Mouse (Mus musculus): ENCODE data around the gene Hormad1. TPM values are rescaled to one million over a fixed set of nuclear protein-coding genes. Genes with fewer than 3 reads are reported as not detected.
"Not testable (repeated sequence)": the region's sequence is repeated elsewhere in the genome, so short reads cannot be mapped to it uniquely, and the experiment has no call there.

Hormad1 gene
- polyA plus RNA-seq, 1 experiment from 2014 or later, result not detected

DNA sequence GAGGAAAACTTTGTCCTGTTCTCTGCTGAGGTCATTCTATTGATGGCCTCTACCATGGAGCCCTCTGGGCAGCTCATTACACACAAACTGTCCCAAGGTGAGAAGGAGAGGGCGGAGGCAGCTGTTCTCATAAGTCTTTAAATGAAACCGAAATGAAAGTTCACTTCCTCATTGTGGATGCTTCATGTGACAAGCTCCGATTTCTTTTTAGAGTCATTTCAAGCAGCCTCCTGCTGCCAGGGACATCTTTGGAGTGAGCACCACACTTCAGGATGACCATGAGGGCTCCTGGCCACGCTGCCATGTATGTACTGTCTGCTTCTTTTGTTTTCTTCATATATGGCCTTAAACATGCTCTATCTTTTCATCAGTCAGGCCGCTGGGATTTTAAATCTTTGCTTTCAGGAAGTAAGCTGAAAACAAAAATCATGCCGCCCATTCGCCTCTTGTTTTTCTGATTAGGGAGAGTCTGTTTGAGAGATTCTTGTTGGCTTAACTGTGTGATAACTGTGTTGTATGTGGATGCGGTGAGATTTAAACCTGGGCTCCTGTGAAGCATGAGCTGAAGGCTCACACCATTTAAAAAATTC is 32.8 kb upstream of the Hormad1 start, which contains the start of gene Ctss:
TSS of gene Ctss (plus strand) at position 165 of the 590 bp plus-strand sequence.
- Histone ChIP-seq H3K4me1 (replicated peaks) (no peaks in the 10 kb centered on the region), H3K36me3 (no peaks in the 10 kb centered on the region), H3K9me3 (no peaks in the 10 kb centered on the region), H3K4me2 (no peak within 1 kb of the TSS), H3K27ac (no peak within 1 kb of the TSS), H3K9ac (replicated peaks) (no peak within 1 kb of the TSS), H3K27me3 (no peaks in the 10 kb centered on the region), H3K4me3 (replicated peaks) (no peak within 1 kb of the TSS)
- WGBS, result 88% methylated on average over 8 of the region's 8 CpGs
- ATAC-seq (ENCODE audit: insufficient number of reproducible peaks, insufficient read depth, low FRiP score, low TSS enrichment, low read depth), result no peak

DNA sequence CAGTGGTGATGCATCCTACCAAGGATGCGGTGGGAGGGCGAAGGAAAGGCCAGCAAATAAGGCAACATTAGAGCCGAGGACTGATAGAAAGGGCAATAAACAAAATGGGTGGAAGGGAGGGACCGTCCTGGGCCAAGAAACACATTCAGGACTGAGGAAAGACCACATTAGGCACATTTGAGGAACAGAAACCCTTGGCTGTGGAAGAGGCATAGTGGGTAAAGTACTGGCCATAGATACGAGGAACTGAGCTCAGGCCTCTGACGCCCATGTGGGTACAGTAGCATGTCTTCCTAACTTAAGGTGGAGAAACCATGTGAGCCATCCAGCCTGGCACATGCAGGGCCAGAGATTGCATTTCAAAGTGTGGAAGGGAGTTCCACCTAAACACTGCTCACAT is 29.7 kb upstream of the Hormad1 start:
- WGBS, result 87% methylated on average over 6 of the region's 6 CpGs
- H3K27me3 ChIP-seq, result no peaks in the 10 kb centered on the region
- H3K36me3 ChIP-seq, result no peaks in the 10 kb centered on the region
- H3K4me1 ChIP-seq (replicated peaks), result no peaks in the 10 kb centered on the region
- H3K4me2 ChIP-seq, result no peak overlapping the region
- ATAC-seq (ENCODE audit: insufficient number of reproducible peaks, insufficient read depth, low FRiP score, low TSS enrichment, low read depth), result no peak
- H3K9me3 ChIP-seq, result no peaks in the 10 kb centered on the region
- H3K4me3 ChIP-seq (replicated peaks), result no peak overlapping the region
- H3K27ac ChIP-seq, result no peak overlapping the region
- no peak overlapping the region for H3K9ac ChIP-seq (replicated peaks)

DNA sequence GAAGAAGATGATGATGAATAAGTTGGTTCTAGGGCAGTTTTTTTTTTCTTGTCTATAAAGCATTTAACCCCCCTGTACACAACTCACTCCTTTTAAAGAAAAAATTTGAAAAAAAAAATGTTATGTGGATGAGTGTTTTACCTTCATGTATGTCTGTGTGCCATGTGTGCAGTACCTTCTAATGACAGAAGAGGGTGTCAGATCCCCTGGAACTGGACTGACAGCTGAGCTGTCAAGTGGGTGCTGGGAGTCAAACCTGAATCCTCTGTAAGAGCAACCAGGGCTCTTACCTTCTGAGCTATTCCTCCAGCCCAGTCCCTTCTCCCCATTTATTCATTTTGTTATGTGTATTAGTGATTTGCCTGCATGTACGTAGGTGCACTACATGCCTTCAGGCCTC is 28.5 kb upstream of the Hormad1 start:
- no peaks in the 10 kb centered on the region for H3K4me1 ChIP-seq (replicated peaks)
- no peaks in the 10 kb centered on the region for H3K36me3 ChIP-seq
- no peak overlapping the region for H3K9ac ChIP-seq (replicated peaks)
- no peaks in the 10 kb centered on the region for H3K27me3 ChIP-seq
- H3K4me3 ChIP-seq (replicated peaks), result no peak overlapping the region
- no peak overlapping the region for H3K27ac ChIP-seq
- H3K4me2 ChIP-seq, result no peak overlapping the region
- H3K9me3 ChIP-seq, result 0 out of 2 replicates have a peak, but pooled peaks cover 6% of the 10 kb centered on the region
- WGBS, result 94% methylated on average over 1 of the region's 1 CpGs
- ATAC-seq (ENCODE audit: insufficient number of reproducible peaks, insufficient read depth, low FRiP score, low TSS enrichment, low read depth), result no peak

DNA sequence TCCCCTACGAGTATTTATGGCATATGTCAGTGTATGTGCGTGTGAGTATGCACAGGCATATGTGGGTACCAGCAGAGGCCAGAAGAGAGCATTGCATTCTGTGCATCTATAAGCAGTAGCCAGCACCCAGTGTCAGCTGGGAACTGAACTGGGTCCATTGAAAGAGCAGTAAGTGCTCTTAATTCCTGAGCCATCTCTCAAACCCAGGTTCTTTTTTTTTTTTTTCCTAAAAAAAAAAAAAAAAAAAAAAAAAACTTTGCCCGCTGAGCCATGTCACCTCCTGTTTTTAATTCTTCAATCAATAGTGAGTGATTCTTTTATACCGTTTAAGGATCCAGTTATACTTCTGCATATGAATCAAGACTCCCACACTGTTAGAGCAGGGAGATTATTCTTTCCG is 26.1 kb upstream of the Hormad1 start:
- Histone ChIP-seq H3K9me3 (0 out of 2 replicates have a peak, but pooled peaks cover 6% of the 10 kb centered on the region), H3K4me1 (replicated peaks) (no peaks in the 10 kb centered on the region), H3K4me2 (no peak overlapping the region), H3K4me3 (replicated peaks) (no peak overlapping the region), H3K27me3 (no peaks in the 10 kb centered on the region), H3K9ac (replicated peaks) (no peak overlapping the region), H3K27ac (no peak overlapping the region), H3K36me3 (no peaks in the 10 kb centered on the region)
- 84% methylated on average over 5 of the region's 5 CpGs for WGBS
- ATAC-seq (ENCODE audit: insufficient number of reproducible peaks, insufficient read depth, low FRiP score, low TSS enrichment, low read depth), result no peak

DNA sequence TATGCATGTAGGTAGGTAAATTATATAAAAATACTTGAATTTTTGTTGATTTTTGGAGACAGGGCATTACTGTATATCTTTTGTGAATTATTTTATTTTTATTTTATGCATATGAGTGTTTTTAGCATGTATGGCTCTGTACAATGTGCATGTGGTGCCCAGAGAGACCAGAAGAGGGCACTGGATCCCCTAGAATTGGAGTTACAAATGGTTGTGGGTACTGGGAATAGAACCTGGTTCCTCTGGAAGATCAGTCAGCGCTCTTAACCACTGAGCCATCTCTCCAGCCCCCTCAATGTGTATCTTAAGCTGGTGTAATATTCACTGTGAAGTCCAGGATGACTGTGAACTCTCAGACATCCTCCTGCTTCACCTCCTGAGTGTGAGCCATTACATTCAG is 24.6 kb upstream of the Hormad1 start:
- no peak overlapping the region for H3K4me3 ChIP-seq (replicated peaks)
- no peak overlapping the region for H3K4me2 ChIP-seq
- no peak overlapping the region for H3K9ac ChIP-seq (replicated peaks)
- no peaks in the 10 kb centered on the region for H3K4me1 ChIP-seq (replicated peaks)
- no peaks in the 10 kb centered on the region for H3K36me3 ChIP-seq
- H3K27ac ChIP-seq, result no peak overlapping the region
- ATAC-seq (ENCODE audit: insufficient number of reproducible peaks, insufficient read depth, low FRiP score, low TSS enrichment, low read depth), result no peak
- 67% methylated on average over 1 of the region's 1 CpGs for WGBS
- H3K27me3 ChIP-seq, result no peaks in the 10 kb centered on the region
- H3K9me3 ChIP-seq, result 0 out of 2 replicates have a peak, but pooled peaks cover 6% of the 10 kb centered on the region

DNA sequence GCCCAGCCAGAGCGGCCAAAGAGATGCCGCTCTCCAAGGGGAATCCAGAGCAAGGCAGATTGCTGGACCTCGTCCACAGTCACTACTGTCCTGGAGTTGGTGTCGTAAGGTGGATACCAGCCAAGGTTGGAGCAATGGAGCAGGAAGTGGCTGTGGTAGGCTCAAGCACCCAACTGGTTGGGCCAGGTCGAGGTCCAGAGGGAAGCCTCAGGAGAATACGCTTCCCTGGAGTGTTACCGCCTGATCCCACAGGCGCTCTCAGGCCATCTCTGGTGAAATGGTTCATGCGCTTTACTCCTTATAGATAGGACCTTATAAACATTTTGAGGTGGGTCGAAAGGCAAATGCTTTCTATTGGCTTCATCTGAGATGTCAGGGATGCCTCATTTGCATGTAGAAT is 20.5 kb upstream of the Hormad1 start:
- Histone ChIP-seq H3K27ac (no peak overlapping the region), H3K4me2 (no peak overlapping the region), H3K4me1 (replicated peaks) (no peaks in the 10 kb centered on the region), H3K4me3 (replicated peaks) (no peak overlapping the region), H3K9ac (replicated peaks) (no peak overlapping the region), H3K27me3 (no peaks in the 10 kb centered on the region), H3K36me3 (no peaks in the 10 kb centered on the region), H3K9me3 (0 out of 2 replicates have a peak, but pooled peaks cover 6% of the 10 kb centered on the region)
- no peak for ATAC-seq (ENCODE audit: insufficient number of reproducible peaks, insufficient read depth, low FRiP score, low TSS enrichment, low read depth)
- WGBS, result 90% methylated on average over 10 of the region's 10 CpGs

DNA sequence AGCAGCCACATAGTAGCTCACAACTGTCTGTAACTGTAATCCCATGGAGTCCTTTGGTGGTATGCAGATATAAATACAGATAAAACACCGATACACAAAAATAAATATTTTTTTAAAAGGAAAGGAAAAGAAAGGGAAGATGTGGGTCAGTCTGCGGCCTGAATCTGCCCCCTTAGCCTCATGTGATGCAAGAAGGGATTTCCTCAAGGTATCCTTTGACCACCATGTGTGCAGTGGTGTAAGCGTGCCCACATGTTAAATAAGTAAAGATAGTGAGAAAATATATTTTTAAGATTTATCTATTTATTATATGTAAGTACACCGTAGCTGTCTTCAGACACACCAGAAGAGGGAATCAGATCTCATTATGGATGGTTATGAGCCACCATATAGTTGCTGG is 19.6 kb upstream of the Hormad1 start:
- no peak for ATAC-seq (ENCODE audit: insufficient number of reproducible peaks, insufficient read depth, low FRiP score, low TSS enrichment, low read depth)
- H3K4me2 ChIP-seq, result no peak overlapping the region
- H3K27me3 ChIP-seq, result no peaks in the 10 kb centered on the region
- H3K4me1 ChIP-seq (replicated peaks), result no peaks in the 10 kb centered on the region
- H3K27ac ChIP-seq, result no peak overlapping the region
- WGBS, result 90% methylated on average over 4 of the region's 4 CpGs
- no peak overlapping the region for H3K9ac ChIP-seq (replicated peaks)
- H3K9me3 ChIP-seq, result 0 out of 2 replicates have a peak, but pooled peaks cover 6% of the 10 kb centered on the region
- no peak overlapping the region for H3K4me3 ChIP-seq (replicated peaks)
- H3K36me3 ChIP-seq, result no peaks in the 10 kb centered on the region

DNA sequence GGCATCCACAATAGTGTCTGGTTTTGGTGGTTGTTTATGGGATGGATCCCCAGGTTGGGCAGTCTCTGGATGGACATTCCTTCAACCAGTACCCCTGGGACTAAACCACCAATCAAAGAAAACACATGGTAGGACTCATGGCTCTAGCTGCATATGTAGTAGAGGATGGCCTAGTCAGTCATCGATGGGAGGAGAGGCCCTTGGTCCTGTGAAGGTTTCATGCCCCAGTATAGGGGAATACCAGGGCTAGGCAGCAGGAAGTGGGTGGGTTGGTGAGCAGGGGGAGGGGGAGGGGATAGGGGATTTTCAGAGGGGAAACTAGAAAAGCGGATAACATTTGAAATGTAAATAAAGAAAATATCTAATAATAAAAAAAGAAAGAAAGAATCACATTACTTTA is 18.3 kb upstream of the Hormad1 start:
- ATAC-seq (ENCODE audit: insufficient number of reproducible peaks, insufficient read depth, low FRiP score, low TSS enrichment, low read depth); H3K9me3 ChIP-seq; H3K36me3 ChIP-seq; H3K4me1 ChIP-seq (replicated peaks); H3K27me3 ChIP-seq; H3K4me3 ChIP-seq (replicated peaks); H3K27ac ChIP-seq; H3K9ac ChIP-seq (replicated peaks); H3K4me2 ChIP-seq: not testable (repeated sequence)
- 77% methylated on average over 2 of the region's 2 CpGs for WGBS

DNA sequence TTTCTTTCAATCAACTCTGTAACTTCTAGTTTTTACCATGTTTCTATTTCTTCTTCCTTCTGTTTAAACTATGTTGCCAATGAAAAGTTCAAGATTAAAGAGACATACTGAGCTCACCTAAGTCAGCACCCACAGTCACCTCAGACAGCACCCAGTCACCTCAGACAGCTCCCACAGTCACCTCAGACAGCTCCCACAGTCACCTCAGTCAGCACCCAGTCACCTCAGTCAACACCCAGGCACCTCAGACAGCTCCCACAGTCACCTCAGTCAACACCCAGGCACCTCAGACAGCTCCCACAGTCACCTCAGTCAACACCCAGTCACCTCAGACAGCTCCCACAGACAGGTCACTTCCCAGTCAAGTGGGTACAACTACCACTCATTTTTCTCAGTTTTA is 17.3 kb upstream of the Hormad1 start:
- no peak for ATAC-seq (ENCODE audit: insufficient number of reproducible peaks, insufficient read depth, low FRiP score, low TSS enrichment, low read depth)
- Histone ChIP-seq H3K4me3 (replicated peaks) (no peak overlapping the region), H3K9ac (replicated peaks) (no peak overlapping the region), H3K9me3 (no peaks in the 10 kb centered on the region), H3K4me1 (replicated peaks) (no peaks in the 10 kb centered on the region), H3K4me2 (no peak overlapping the region), H3K36me3 (no peaks in the 10 kb centered on the region), H3K27ac (no peak overlapping the region), H3K27me3 (no peaks in the 10 kb centered on the region)

DNA sequence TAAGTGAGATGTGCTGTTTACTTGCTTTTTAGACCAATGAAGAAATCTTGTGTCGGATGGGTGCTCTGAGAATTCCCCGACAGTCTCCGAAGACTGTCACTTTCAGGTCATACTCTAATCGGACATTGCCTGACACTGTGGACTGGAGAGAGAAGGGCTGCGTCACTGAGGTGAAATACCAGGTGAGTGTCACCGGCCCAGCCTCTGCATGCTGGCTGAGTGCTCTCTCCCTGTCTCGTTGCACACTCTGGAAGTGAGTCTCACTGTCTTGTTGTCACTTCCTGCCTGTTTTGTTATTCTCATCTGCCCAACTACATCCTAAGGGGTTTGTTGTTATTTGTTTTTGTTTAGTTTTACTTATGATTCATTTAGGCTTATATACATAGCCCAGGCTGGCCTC is 16.5 kb upstream of the Hormad1 start:
- Histone ChIP-seq H3K4me1 (replicated peaks) (no peaks in the 10 kb centered on the region), H3K4me3 (replicated peaks) (no peak overlapping the region), H3K36me3 (no peaks in the 10 kb centered on the region), H3K27me3 (no peaks in the 10 kb centered on the region), H3K9ac (replicated peaks) (no peak overlapping the region), H3K9me3 (no peaks in the 10 kb centered on the region), H3K4me2 (no peak overlapping the region), H3K27ac (no peak overlapping the region)
- WGBS, result 70% methylated on average over 7 of the region's 7 CpGs
- no peak for ATAC-seq (ENCODE audit: insufficient number of reproducible peaks, insufficient read depth, low FRiP score, low TSS enrichment, low read depth)

DNA sequence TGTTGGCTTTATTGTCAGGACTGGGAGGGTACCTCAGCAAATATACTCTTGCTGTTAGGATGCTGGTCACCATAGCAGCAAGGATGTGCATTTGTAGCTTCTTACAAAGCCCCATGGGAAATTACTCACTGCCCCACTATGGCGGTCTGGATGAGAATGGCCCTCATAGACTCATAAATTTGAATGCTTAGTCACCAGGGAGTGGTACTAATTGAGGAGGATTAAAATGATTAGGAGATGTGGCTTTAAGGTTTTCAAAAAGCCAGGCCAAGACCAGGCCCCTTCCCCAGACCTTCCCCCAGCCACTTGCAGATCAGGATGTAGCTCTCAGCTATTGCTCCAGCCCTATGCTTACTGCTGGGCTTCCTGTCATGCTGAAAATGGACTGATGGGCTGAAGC is 9.3 kb upstream of the Hormad1 start:
- WGBS, result 80% methylated on average over 1 of the region's 1 CpGs
- no peaks in the 10 kb centered on the region for H3K36me3 ChIP-seq
- no peaks in the 10 kb centered on the region for H3K27me3 ChIP-seq
- no peak for ATAC-seq (ENCODE audit: insufficient number of reproducible peaks, insufficient read depth, low FRiP score, low TSS enrichment, low read depth)
- H3K4me2 ChIP-seq, result no peak overlapping the region
- H3K27ac ChIP-seq, result no peak overlapping the region
- H3K9me3 ChIP-seq, result no peaks in the 10 kb centered on the region
- H3K4me1 ChIP-seq (replicated peaks), result no peaks in the 10 kb centered on the region
- no peak overlapping the region for H3K9ac ChIP-seq (replicated peaks)
- H3K4me3 ChIP-seq (replicated peaks), result no peak overlapping the region

DNA sequence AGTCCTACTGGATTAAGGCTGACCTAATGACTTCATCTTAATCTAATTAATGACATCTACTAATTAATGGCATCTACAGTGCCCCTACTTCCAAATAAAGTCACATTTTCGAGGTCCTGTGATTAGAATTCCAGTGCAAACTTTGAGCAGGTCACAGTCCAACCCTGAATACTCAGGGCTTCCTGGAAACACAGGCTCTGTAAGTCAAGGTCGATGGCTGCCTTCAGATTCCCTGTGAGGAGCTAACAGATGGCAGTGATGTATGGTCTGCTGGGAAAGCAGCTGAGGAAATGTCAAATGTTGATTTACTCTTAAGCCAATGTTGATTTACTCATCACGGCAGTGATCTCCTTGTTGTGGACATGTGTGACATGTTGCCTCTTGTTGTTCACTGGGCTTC is 5.5 kb upstream of the Hormad1 start:
- H3K9me3 ChIP-seq, result no peaks in the 10 kb centered on the region
- H3K27ac ChIP-seq, result no peak overlapping the region
- H3K27me3 ChIP-seq, result no peaks in the 10 kb centered on the region
- ATAC-seq (ENCODE audit: insufficient number of reproducible peaks, insufficient read depth, low FRiP score, low TSS enrichment, low read depth), result no peak
- H3K4me2 ChIP-seq, result no peak overlapping the region
- no peak overlapping the region for H3K4me3 ChIP-seq (replicated peaks)
- no peak overlapping the region for H3K9ac ChIP-seq (replicated peaks)
- H3K4me1 ChIP-seq (replicated peaks), result no peaks in the 10 kb centered on the region
- no peaks in the 10 kb centered on the region for H3K36me3 ChIP-seq
- WGBS, result 57% methylated on average over 3 of the region's 3 CpGs

All from limb, embryonic 12.5 days (tissue).